Mouse (Mus musculus): ENCODE measurements around the gene Ngfr.

- TF ChIP-seq POLR2A (IDR thresholded peaks at IDR 0.05; ENCODE audit: borderline replicate concordance, extremely low read depth, insufficient read depth, insufficient read length, poor library complexity, severe bottlenecking) (no peak), CTCF (IDR thresholded peaks at IDR 0.05; ENCODE audit: borderline replicate concordance, extremely low read depth, insufficient read depth, insufficient read length) (no peak)
Measured at GRCm38 (mm10) chr11:95598214-95599062, 10.9 kb upstream of the Ngfr start.
